Mouse (Mus musculus) E14TG2a.4 (cell line): ENCODE measurements around the gene Cox17.

ENCODE experiments used
- CTCF ChIP-seq: conservative IDR thresholded peaks from 2 replicates; pipeline ENCODE4 v1.5.1; 2014; ENCODE audit warnings: low read length
- NANOG ChIP-seq: IDR thresholded peaks from 2 replicates; pipeline ENCODE4 v1.6.1; 2014; ENCODE audit warnings: borderline replicate concordance, low read length, mixed read lengths

DNA sequence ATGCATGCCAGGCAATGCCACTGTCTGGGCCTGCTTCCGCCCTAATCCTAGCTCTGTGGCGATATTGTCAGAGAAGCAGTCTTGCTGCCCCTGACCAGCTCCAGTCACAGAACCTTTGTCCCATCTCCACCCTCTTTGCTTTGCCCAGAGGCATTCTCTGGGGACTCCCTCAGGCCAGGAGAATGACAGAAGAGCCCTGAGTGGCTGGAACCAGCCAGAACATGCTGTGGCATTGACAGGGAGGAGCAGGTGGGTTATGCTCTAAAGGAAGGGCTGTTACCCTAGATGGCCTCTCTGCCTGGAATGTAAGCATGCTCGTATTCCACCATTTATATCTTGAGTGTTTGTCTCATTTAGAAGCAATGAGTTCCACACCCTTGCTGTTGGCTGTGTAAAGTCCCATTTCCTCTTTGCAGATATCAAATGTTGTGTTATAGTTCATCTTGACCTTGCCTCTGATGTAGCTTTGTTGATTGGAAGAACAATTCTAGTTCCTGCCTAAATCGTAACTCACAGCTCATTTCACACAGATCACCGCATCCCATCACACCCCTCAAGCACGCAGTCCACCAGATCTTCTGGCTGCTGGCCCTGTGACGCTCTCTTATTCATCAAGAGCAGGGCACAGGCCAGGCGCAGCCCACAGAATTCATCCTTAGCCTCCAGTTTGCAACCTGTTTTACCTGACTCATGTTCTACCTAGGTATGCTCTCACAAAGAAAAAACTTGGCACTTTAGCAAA is 24.0 kb downstream of the Cox17 start:
- TF ChIP-seq CTCF (no peak), NANOG (no peak)
